Mouse (Mus musculus) thymus, adult 2 months (tissue): Measurements from ENCODE around the gene Tspan9.

Experiments
- CTCF ChIP-seq: fragments of 200-500 bp; IDR thresholded peaks from 2 replicates; pipeline ENCODE4 v1.5.1; 2012; ENCODE audit warnings: mild to moderate bottlenecking, control low read depth, low read length, moderate library complexity, borderline replicate concordance; ENCODE audit not compliant: control insufficient read depth, poor library complexity, insufficient read depth; ENCODE audit errors: extremely low read depth
- POLR2A ChIP-seq: fragments of 200-500 bp; IDR thresholded peaks from 2 replicates; pipeline ENCODE4 v1.6.1; 2012; ENCODE audit warnings: mild to moderate bottlenecking, low read length, control low read depth, moderate library complexity; ENCODE audit not compliant: control insufficient read depth, poor library complexity, insufficient read depth; ENCODE audit errors: extremely low read depth

GRCm38 (mm10) chr6:128000777-128001176 lies 142.6 kb downstream of the Tspan9 start:
- TF ChIP-seq POLR2A (no peak), CTCF (no peak)
